Mouse (Mus musculus) common myeloid progenitor, adult 5-6 weeks (primary cell): ENCODE measurements around the gene Zc3hav1. TPM values are rescaled to one million over a fixed set of nuclear protein-coding genes. Genes with fewer than 3 reads are reported as not detected.
"Not testable (repeated sequence)": the region's sequence is repeated elsewhere in the genome, so short reads cannot be mapped to it uniquely, and the experiment has no call there.

ENCODE experiments used
- ATAC-seq: replicated peaks from 2 replicates; pipeline ENCODE4 v1.8.0; 2016; ENCODE audit warnings: low read depth, mild to moderate bottlenecking, moderate TSS enrichment, inconsistent platforms; ENCODE audit not compliant: poor library complexity, severe bottlenecking
- total RNA-seq: library from RNA; stranded (forward); fragments of 200-1000, 187-1606 nt; gene quantifications from 2 replicates; pipeline ENCODE4 v1.2.3, GENCODE M21; 2017

Zc3hav1 gene
- 56.1 and 59.7 TPM in 2 replicates for total RNA-seq

DNA sequence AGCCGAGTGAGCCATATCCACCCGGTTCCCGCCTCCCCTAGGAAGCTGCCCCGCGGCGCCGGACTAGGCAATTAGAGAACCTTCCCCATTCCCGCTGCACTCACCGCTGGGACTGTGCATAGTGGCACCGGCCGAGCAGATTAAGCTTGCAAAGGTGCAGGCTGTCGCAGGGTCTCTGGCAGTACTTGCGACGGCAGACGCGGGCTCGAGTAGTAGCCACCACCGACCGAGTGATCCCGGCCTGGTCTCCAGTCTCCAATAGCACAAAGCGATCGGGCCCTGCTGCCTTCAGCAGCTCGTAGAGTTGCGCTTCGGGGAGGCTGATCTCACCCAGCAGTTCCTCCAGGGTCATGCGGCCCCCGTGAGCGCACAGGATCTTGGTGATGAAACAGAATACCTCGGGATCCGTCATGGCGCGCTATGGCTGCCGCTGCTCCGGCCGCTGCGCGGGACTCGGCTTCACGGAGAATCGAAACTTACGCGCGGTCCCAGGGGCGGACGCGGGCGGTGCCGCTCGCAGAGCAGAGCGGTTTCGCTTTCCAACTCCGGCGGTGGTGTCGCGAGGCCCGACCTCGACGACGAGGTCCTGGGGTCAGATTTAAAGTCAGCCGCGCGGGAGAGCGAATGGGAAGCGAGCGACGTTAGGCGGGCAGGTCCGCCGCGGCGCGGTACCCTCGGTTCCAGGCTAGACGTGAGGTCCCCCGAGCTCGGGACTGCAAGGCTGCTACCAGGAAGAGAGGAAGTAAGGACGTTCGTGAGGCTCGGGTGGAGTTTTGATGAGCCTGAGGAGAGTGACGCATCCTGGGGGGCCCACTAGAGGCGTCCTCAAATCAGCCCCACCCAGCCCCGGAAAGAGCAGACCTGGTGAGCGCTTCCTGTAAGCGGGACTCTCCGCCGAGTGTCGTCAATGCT lies at the start of gene Zc3hav1:
Gene Zc3hav1 (minus strand): TSS at position 793 of the 912 bp plus-strand sequence.
- ATAC-seq = peak; percentile 78

DNA sequence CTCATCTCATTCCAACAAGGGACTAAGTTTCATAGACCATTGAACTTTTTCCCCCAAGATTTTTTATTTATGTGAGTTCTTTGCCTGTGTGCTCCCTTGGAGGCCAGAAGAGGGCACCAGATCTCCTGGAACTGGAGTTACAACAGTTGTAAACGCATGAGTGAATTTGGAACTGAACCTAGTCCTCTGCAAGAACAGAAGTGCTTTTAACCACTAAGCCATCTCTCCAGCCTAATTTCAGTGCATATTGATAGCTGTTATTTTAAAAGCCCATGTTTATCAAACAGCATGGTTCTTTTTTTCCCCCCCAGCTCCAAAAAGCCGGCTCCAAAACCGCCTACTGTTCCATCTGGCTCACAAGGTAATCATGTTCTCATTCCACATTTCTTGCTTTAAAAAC lies 35.3 kb upstream of the Zc3hav1 start:
- ATAC-seq = peak; percentile 68; the same call in 1 of the 2 replicates

DNA sequence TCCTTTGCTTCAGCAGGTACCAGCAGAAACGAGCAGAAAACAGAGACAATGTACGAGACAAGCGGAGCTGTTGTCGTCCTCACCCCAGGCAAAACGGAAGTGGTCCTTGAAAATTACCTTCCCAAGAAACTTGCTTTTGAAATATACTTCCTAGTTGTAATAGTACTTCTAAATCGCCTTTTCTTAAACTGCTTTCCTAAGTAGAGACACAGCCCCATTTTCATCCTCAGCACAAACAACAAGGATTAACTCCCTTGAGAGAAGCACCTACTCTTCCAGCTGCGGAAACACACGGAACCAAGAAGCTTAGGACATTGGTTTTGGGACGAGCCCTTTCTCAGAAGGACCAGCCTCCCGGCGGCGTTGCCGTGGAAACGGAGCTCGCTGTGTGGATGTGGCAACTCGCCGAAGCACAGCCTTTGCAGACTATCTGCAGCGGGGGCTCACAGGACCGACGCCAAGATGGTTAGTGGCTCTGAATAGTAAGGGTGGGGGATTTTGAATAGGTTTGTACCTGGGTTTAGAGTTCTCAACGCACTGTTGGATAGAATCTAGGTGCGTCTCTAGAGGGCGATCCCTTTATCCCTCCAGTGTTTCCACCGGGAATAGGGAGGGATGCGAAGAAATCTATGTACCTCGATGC lies 26.8 kb upstream of the Zc3hav1 start, which contains the start of gene Ttc26:
Gene Ttc26 (plus strand): TSS at position 341 of the 643 bp plus-strand sequence.
- ATAC-seq = peak; percentile 100

DNA sequence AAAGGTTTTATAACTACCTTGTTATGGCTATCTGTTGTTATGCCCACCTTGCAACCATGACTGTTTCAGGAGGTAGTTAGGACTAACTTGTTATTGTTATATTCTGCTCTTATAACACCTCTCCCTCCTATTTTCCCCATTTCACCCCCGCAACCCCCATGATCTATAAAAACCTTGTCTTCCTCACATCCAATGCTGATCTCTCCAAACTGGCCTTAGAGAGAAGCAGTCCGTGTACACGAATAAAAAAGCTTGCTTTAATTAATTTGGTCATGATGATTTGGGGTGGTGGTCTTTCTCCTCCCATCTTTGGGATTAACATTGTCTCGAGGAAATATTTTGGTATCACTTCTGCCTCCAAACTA lies 26.3 kb upstream of the Zc3hav1 start:
- ATAC-seq = no peak

DNA sequence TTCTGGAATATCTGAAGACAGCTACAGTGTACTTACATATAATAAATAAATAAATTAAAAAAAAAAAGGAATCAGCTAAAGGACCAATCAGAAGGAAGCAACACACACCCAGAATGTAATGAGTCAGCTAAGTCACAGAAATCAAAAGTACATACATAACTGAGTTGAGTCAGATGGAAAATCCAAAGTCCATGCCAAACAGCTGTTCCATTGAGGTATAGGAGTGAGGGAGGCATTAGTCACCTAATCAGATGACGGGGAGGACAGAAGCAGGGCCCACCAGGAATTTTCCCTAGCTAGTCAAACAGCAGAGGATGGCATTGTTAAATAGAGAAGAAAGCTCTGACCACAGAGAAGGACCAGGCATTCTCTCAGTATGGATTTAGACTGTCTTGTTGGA lies 19.9 kb upstream of the Zc3hav1 start:
- no peak for ATAC-seq

DNA sequence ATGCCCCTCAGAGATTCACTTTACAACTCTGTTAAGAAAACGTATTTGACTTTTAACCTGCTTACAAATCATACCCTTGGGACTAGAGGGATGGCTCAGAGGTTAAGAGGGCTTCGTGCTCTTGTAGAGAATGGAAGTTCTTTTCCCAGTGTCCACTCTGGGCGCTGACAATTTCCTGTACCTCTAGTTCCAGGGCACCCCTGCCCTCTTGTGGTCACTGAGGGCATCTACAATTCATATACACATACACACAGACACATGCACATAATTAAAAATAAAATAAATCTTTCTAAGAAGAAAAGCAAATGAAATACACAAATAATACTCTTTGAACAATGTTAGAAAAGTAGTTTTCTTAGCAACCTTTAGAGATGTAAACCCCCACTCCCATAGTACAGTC lies 15.5 kb upstream of the Zc3hav1 start:
- no peak for ATAC-seq

DNA sequence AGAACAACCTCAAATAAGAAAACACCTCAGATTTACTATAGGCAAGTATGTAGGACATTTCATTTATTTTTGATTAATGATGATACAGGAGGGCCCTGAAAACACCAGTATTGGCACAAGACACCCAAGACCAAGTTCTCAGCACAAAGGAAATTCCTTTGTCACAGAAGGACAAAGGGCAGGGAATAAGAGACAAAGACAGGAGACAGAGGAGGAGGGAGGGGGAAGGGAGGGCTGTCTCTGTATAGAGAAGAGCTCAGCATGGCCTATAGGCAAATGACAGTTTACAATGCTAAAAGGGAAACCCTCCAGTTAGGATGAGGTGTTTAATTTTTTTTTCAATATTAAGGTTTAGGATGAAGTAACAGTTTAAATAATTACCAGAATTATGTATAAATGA lies 9.7 kb upstream of the Zc3hav1 start:
- no peak for ATAC-seq

DNA sequence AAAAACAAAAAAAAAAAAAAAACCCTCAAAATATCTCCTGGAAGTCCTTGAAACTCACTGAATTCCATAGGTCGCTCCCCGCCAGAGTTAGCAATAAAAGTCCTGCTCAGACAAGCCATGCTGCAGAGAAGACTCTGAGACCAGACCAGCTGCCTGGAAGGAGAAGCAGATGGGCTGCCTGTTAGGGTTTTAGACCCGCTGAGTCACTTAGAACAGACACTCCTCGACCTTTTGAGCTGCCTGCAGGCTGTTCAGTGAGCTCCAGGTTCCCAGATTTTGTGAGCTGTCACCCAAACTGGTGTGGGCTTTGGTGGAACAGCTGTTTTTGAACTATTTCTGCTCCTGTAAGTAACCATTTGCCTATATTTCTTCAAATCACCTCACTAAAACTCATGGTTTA lies 9.0 kb upstream of the Zc3hav1 start:
- no peak for ATAC-seq

DNA sequence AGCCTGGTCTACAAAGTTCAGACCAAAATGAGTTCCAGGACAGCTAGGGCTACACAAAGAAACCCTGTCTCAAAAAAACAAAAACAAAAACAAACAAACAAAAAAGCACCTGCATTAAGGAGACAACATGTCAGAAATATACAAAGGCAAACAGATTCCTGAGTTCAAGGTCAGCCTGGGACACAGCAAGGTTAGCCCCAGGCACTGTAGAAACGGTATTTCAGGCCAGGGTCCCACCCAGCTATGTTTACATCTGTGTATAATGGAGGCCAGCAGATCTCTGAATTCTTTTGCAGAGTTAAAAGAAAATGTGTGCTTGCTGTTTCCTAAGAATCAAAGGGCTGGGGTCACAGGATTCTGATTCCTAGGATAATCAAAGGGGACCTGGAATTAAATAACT lies 7.5 kb upstream of the Zc3hav1 start:
- no peak for ATAC-seq

DNA sequence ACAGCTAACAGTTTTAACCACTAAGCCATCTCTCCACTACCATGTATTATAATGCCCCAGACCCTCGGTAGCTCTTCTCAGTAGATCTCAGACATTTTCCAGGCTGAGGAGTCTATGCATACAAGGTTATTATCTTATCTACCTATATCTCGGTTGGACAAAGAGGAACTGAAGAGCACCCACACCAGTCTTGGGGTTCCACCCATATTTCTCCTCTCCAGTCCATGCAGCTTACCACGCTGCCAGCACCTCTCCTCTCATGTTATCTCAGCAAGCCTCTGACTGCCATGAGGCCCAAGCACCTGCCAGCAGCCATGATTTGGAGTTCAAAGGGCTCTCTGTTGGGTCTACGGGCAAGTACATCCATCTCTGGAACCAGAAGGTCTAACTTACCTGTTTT lies 6.7 kb upstream of the Zc3hav1 start:
- no peak for ATAC-seq

DNA sequence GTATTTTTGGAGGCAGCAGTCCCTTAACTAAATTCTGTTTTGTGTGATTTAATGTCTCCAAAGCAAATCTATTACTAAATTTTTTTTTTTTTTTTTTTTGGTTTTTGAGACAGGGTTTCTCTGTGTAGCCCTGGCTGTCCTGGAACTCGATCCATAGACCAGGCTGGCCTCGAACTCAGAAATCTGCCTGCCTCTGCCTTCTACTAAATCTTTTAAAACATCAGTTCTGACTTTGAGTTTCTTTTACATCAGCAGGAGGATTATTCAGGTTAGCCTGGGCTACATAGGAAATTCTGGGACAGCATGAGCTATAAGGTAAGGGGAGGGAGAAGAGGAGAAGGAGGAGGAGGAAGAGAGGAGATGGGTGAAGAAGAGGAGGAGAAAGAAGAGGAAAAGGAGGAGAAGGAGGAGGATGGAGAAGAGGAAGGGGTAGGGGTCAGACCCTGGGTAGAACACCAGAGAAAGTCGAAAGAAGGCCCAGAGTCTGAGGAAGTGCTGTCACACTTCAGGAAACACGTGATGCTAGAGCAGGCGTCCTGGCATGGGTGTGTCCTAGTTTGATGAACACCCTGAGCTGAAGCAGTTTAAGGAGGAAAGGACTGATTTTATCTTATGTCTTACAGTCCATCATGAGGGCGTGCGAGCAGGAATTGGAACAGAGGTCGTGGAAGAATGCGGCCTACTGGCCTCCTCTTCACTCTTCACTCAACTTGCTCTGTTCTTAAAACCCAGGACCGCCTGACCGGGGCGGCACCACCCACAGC lies 5.5 kb upstream of the Zc3hav1 start:
- ATAC-seq = peak; percentile 71

DNA sequence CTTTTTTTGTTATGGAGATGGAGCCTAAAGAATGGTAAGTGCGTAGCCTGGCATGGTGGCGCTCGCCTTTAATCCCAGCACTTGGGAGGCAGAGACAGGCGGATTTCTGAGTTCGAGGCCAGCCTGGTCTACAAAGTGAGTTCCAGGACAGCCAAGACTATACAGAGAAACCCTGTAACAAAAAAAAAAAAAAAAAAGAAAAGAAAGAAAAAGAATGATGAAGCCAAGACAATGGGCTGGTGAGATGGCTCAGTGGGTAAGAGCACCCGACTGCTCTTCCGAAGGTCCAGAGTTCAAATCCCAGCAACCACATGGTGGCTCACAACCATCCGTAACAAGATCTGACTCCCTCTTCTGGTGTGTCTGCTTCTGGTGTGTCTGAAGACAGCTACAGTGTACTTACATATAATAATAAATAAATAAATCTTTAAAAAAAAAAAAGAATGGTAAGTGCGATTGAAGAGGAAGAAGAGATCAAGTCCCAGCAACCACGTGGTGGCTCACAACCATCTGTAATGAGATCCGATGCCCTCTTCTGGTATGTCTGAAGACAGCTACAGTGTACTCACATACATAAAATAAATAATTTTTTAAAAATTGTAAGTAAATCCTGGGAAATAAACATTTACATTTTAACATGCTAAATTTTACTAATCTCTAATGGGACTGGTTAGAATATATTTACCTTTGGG lies 4.8 kb upstream of the Zc3hav1 start:
- not testable (repeated sequence) for ATAC-seq

DNA sequence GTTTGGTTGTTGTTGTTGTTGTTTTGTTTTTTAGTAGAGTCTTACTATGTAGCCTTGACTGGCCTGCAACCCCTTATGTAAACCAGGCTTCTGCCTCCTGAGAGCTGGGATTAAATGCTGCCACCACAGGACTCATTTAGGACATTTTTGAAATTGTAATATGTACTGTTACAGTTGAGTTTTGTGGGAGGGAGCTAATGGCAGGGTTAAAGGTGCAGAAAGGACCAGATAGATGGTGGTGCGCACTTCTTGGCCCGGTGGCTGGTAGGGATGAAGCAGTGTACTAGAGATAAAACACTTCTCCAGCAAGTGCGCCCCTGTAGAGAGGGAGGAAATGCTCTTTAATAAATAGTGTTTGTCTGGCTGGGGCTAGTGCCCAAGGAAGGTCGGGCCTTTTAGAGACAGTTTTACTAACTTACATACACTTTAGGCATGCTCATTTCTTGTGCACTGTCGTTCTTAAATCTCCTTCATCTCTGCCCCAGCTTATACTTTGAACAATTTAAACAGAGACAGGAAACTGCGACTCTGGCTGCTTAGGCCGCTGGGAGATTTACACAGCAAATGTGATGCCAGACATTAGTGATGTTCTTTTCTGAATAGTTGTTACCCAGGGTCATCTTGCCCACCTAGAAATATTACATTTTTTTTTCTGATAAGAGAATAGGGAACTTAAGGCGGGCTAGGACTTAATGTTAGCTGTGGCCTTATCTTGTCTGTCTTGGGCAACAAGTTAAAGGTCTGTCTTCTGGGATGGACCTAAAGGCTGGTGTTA lies 4.0 kb upstream of the Zc3hav1 start:
- no peak for ATAC-seq

DNA sequence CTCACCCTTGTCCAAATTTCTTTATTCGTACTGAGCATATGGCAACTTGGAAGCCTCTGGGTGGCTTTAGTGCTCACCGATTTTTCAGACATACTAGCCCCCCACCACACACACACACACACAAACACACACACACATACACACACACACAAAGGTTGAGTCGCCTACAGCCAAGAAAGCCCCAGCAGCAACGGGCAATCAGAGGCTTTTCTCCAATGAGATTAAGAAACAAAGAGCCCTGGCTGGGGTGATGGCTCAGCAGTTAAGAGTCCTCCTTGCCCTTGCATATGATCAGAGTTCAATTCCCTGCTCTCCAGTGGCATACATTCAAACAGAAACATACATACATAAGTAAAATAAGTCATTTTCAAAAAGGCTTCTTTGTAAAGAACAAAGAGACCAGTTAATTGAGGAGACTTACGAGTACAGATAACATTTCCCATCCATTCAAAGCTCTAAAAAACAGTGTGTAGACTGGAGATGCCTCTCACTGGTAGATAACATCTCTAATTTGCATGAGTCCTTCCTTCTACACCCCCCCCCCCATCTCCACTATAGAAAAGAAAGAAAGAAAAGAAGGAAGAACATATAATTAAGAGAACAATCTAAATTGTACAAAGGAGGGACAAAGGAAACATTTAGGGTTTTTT lies 3.3 kb upstream of the Zc3hav1 start:
- ATAC-seq = no peak

DNA sequence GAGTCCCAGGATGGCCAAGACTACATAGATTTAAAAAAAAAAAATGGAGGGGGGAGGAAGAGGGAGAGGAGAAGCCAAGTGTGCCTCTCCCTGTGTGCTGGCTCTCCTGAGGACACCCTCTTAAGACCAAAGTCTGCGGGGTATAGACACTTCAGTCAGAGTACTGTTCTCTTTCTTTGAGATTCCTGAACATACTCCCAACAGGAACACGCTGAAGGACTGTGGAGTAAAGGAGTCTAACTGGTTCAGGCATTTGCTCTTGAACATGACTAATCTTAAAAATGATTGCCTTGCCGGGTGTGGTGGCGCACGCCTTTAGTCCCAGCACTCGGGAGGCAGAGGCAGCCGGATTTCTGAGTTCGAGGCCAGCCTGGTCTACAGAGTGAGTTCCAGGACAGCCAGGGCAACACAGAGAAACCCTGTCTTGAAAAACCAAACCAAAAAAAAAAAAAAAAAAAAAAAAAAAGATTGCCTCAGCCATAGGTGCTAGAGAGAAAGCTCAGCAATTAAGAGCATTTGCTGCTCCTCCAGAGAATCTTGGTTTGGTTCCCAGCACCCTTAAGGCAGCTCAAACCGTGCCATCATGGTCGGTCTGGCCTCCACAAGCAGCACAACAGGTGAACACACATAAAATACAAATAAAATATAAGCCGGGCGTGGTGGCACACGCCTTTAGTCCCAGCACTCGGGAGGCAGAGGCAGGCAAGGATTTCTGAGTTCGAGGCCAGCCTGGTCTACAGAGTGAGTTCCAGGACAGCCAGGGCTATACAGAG lies 2.4 kb upstream of the Zc3hav1 start:
- ATAC-seq = not testable (repeated sequence)

DNA sequence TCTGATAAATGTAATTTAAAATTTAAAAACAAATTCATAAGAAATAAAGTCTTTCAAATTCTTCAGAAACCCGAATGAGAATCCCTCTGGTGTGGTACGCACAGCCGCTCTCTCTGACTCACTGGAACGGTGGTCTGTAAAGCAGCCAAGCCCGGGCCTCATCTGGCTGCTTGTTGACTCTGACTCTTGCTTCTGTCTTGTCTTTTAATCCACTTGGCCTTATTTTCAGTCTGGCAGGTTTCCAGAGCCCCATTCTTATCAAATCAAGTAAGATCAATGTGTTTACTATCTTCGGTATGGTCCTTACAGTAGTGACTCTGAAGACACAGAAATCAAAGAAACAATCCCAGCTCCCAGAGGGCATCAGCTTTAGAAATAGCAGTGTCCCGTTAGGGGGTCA lies 1.5 kb upstream of the Zc3hav1 start:
- ATAC-seq = no peak

DNA sequence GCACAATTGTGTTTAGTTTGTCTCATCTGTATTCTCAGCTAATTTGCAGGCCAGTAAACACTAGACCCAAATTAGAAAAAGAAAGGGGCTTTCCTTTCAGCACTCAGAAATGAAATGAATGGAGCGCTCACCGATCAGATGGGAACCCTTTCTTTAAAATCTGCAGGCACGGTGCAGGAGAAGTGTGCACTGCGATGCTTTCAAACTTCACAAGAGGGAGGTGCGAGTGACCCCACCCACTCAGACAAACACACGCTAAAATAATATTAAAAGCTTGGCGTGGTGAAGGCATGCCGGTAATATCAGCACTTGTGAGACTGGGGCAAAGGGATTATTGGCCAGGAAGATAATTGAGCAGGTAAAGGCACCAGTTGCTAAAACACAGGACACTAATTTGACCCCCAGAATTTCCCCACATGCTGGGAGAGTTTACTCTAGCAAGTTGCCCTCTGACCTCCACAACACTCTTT lies 986 bp upstream of the Zc3hav1 start:
- no peak for ATAC-seq

DNA sequence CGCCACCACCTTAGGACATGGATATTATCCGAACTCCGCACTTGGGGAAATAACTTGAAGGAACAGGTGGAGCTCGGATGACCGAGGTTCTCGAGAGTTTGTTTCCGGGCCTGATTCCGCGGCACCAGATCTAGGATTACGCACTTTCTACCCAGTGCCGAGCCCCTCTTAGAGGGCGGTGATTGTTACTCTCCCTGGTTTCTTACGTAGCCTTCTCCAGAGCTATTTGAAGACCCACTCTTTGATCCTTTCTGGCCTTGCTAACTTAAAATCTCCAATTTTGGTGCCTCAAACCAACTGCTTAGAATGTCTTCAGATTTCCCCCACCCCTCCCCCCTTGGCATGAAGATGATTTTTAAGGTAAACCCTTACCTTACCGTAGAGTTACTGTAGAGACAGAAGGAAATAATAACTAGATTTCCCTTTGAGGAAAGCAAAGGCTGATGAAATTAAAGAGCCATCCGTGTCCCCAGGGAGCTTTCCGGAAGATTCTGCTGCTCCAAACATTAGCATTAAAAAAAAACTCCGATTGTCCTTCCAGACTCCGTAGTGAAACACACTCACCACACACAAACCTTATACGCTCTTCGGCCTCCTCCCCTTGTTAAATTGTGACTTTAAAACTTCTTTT lies 435 bp upstream of the Zc3hav1 start:
- no peak for ATAC-seq
